Mouse (Mus musculus): ENCODE data around the gene AU022252. TPM values are rescaled to one million over a fixed set of nuclear protein-coding genes. Genes with fewer than 3 reads are reported as not detected.
A peak's percentile ranks its signal among the peaks of the same experiment; 100 is the strongest.

AU022252 gene
- polyA plus RNA-seq, 1 experiment from 2014 or later: 15.6 TPM

DNA sequence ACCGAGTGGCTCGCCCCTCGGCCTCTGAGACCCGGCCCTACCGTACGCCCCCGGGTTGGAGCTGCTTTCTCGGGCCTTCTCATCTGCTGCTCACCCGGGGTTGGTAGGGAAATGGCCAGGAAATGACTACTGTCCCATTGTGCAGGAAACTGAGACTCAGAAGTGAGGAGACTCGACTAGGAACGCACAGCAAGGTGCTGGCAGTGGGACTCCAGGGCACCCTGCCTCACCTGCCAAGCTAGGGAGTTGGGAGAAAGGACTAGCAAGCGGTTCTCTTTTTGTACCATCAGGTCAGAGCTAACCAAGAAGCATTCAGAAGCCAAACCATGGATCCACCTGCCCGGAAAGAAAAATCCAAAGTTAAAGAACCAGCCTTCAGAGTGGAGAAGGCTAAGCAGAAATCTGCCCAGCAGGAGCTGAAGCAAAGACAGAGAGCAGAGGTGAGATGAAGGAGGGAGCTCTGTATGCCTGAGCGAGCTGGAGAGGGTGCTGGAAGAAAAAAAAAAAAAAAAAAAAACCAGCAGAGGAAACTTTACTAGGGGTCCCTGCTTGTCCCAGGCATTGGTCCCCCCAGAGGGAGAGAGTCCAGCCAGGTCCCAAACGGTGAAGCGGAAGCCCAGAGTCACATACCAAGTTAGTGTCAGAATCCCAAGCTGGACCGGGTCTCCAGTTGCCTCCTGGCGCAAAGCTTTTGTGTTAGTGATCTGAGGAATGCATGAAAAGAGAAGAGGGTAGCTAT lies 36.8 kb downstream of the AU022252 start:
- ATAC-seq (ENCODE audit: low FRiP score, low TSS enrichment) (0 out of 2 replicates have a peak, but pooled peaks have one; percentile 5), DNase-seq (ENCODE audit: low spot score) (no peak)
- H3K4me2 ChIP-seq (replicated peaks; ENCODE audit: low read depth): peak overlapping the region; percentile 73
- H3K9ac ChIP-seq (ENCODE audit: low read length): peak overlapping the region; percentile 85
- peak overlapping the region; percentile 78 for H3K27ac ChIP-seq (replicated peaks)
- no peaks in the 10 kb centered on the region for H3K9me3 ChIP-seq (ENCODE audit: control insufficient read depth, low read length)
- 7% methylated on average over 18 of the region's 18 CpGs for WGBS
- no peak for TF ChIP-seq CTCF (IDR thresholded peaks at IDR 0.05; ENCODE audit: low read depth)
- no peaks in the 10 kb centered on the region for H3K27me3 ChIP-seq (ENCODE audit: control insufficient read depth, insufficient read depth, low read length)
- peaks cover 2% of the 10 kb centered on the region; the same call in 1 of the 2 replicates for H3K4me1 ChIP-seq (replicated peaks; ENCODE audit: control insufficient read depth, insufficient read depth)
- peak overlapping the region; percentile 82 for H3K4me3 ChIP-seq (ENCODE audit: low read depth, low read length)
- no peaks in the 10 kb centered on the region for H3K36me3 ChIP-seq (ENCODE audit: control insufficient read depth, insufficient read depth, low read length)

DNA sequence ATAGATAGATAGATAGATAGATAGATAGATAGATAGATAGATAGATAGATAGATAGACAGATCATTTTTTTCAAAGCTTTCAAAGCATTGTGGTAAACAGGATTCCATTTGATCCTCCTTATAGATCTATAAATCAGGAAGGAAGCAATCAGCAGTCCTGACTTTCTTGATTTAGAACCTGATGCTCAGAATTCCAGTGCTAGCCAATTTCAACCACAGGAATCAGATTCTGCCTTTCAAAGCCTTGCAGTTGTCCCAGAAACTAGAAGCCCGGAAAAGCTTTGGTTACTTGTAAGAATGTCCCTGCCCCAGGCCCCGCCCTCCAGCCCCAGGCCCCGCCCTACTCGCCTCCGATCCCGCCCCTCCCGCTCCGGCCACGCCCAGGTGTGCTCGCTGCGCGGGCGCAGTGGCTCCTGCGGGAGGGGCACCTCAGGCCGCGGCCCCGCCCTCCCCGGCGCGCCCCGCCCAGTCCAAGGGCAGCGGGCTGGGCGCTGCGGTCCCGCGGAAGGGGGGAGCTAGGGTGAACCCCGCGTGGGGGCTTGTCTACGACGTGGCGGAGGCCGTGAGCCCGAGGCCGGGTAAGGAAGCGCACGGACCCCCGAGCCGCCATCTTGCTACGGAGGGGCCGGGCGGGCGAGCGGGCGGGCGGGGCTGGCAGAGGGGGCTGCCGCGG lies 37.5 kb downstream of the AU022252 start, which contains the start of gene Svbp:
Gene Svbp (plus strand): TSS at position 398 of the 673 bp plus-strand sequence.
- DNase-seq (ENCODE audit: low spot score) (peak; percentile 98), ATAC-seq (ENCODE audit: low FRiP score, low TSS enrichment) (peak; percentile 98)
- no peak for TF ChIP-seq EP300 (optimal IDR thresholded peaks at IDR 0.05)
- TF ChIP-seq CTCF (IDR thresholded peaks at IDR 0.05; ENCODE audit: low read depth): no peak
- H3K27me3 ChIP-seq (ENCODE audit: control insufficient read depth, insufficient read depth, low read length): no peaks in the 10 kb centered on the region
- peak within 1 kb of the TSS; percentile 73 for H3K4me2 ChIP-seq (replicated peaks; ENCODE audit: low read depth)
- H3K27ac ChIP-seq (replicated peaks): peak within 1 kb of the TSS; percentile 78
- peak within 1 kb of the TSS; percentile 85 for H3K9ac ChIP-seq (ENCODE audit: low read length)
- H3K9me3 ChIP-seq (ENCODE audit: control insufficient read depth, low read length): no peaks in the 10 kb centered on the region
- peaks cover 2% of the 10 kb centered on the region; the same call in 1 of the 2 replicates for H3K4me1 ChIP-seq (replicated peaks; ENCODE audit: control insufficient read depth, insufficient read depth)
- 1% methylated on average over 34 of the region's 47 CpGs for WGBS
- peak within 1 kb of the TSS; percentile 82 for H3K4me3 ChIP-seq (ENCODE audit: low read depth, low read length)
- no peaks in the 10 kb centered on the region for H3K36me3 ChIP-seq (ENCODE audit: control insufficient read depth, insufficient read depth, low read length)

DNA sequence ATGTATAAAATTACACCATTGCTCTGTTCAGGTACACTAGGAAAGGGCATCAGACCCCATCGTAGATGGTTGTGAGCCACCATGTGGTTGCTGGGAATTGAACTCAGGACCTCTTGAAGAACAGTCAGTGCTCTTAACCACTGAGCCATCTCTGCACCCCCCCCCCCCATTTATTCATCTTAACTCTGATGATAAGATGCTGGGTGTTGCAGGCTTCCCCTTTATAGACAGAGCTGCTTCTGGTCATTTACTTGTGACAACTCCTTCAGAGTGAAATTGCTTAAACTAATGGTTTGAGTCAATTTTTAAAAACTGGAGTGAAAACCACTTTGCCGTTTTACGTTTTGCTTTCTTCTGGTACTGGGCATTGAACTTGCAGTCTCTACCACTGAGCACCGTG lies 39.8 kb downstream of the AU022252 start:
- Histone ChIP-seq H3K9ac (ENCODE audit: low read length) (no peak overlapping the region), H3K27me3 (ENCODE audit: control insufficient read depth, insufficient read depth, low read length) (no peaks in the 10 kb centered on the region), H3K4me3 (ENCODE audit: low read depth, low read length) (no peak overlapping the region), H3K27ac (replicated peaks) (no peak overlapping the region), H3K9me3 (ENCODE audit: control insufficient read depth, low read length) (no peaks in the 10 kb centered on the region), H3K36me3 (ENCODE audit: control insufficient read depth, insufficient read depth, low read length) (no peaks in the 10 kb centered on the region), H3K4me2 (replicated peaks; ENCODE audit: low read depth) (no peak overlapping the region), H3K4me1 (replicated peaks; ENCODE audit: control insufficient read depth, insufficient read depth) (peaks cover 2% of the 10 kb centered on the region; the same call in 1 of the 2 replicates)
- no peak for TF ChIP-seq CTCF (IDR thresholded peaks at IDR 0.05; ENCODE audit: low read depth)
- WGBS: 88% methylated on average over 4 of the region's 4 CpGs
- DNase-seq (ENCODE audit: low spot score): no peak
- ATAC-seq (ENCODE audit: low FRiP score, low TSS enrichment): no peak

DNA sequence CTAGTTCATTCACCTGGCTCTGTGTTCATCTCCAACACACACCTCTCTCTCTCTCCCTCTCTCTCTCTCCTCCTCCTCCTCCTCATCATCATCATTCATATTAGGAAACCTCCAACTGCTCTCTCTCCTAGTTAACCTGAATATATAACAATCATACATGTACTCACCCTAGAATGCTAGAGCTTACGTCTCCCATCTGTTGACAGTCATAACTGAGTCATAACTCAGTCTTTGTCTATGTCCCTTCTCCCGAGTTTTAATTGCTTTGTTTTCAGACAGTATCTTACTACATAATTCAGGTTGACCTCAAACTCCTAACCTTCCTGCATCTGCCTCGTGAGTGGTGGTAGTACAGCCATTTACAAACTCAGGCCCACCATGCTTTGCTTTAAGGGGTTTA lies 41.2 kb downstream of the AU022252 start:
- H3K36me3 ChIP-seq (ENCODE audit: control insufficient read depth, insufficient read depth, low read length): no peaks in the 10 kb centered on the region
- no peak overlapping the region for H3K4me3 ChIP-seq (ENCODE audit: low read depth, low read length)
- DNase-seq (ENCODE audit: low spot score): no peak
- H3K4me2 ChIP-seq (replicated peaks; ENCODE audit: low read depth): no peak overlapping the region
- no peaks in the 10 kb centered on the region for H3K27me3 ChIP-seq (ENCODE audit: control insufficient read depth, insufficient read depth, low read length)
- ATAC-seq (ENCODE audit: low FRiP score, low TSS enrichment): no peak
- H3K4me1 ChIP-seq (replicated peaks; ENCODE audit: control insufficient read depth, insufficient read depth): peaks cover 2% of the 10 kb centered on the region; the same call in 1 of the 2 replicates
- no peak overlapping the region for H3K27ac ChIP-seq (replicated peaks)
- WGBS: 49% methylated on average over 3 of the region's 3 CpGs
- no peaks in the 10 kb centered on the region for H3K9me3 ChIP-seq (ENCODE audit: control insufficient read depth, low read length)
- H3K9ac ChIP-seq (ENCODE audit: low read length): no peak overlapping the region
- TF ChIP-seq CTCF (IDR thresholded peaks at IDR 0.05; ENCODE audit: low read depth) (no peak), EP300 (optimal IDR thresholded peaks at IDR 0.05) (no peak)

DNA sequence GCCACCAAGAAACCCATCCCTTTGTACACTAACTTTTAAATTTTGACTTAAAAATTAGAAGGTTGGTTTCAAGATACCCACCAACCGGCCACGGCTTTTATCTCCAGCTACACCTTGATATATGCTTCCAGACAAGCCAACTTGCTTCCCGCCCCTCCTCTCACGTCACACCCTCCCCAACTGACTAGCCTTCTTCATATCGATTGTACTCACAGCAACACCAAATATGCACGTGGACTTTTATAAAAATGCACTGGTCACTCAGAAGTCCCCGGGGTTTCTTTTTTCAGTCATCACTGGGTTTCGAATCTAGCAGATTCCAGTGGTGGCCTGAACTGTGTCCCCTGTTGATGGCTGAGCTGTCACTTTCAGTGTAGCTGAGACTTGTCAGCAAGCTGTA lies 41.9 kb downstream of the AU022252 start:
- Histone ChIP-seq H3K9me3 (ENCODE audit: control insufficient read depth, low read length) (no peaks in the 10 kb centered on the region), H3K4me1 (replicated peaks; ENCODE audit: control insufficient read depth, insufficient read depth) (no peaks in the 10 kb centered on the region), H3K27me3 (ENCODE audit: control insufficient read depth, insufficient read depth, low read length) (no peaks in the 10 kb centered on the region), H3K36me3 (ENCODE audit: control insufficient read depth, insufficient read depth, low read length) (no peaks in the 10 kb centered on the region), H3K4me3 (ENCODE audit: low read depth, low read length) (no peak overlapping the region), H3K4me2 (replicated peaks; ENCODE audit: low read depth) (no peak overlapping the region), H3K27ac (replicated peaks) (no peak overlapping the region), H3K9ac (ENCODE audit: low read length) (no peak overlapping the region)
- DNase-seq (ENCODE audit: low spot score) (no peak), ATAC-seq (ENCODE audit: low FRiP score, low TSS enrichment) (no peak)
- no peak for TF ChIP-seq CTCF (IDR thresholded peaks at IDR 0.05; ENCODE audit: low read depth)
- TF ChIP-seq EP300 (optimal IDR thresholded peaks at IDR 0.05): no peak
- WGBS: 69% methylated on average over 8 of the region's 8 CpGs

DNA sequence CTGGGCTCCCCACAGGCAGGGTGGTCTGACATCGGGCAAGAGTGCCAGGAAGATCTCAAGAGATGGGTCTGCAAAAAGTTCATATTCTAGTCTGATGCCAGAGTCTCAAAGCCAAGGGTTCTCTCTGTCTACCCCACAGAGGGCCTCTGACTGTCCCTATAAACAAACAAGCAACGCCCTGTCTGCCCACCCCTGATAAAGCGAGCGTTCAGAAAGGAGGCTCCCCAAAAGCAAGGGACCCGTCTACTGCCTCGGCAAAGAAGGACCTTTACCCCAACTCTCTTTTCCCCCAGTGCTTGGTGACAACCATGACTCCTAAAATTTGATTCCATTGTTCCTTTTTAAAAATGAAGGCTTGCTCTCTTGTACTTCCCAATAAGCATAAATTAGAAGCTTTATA lies 42.6 kb downstream of the AU022252 start, which contains the start of gene Ermap:
Gene Ermap (minus strand): TSS at position 148 of the 400 bp plus-strand sequence.
- no peak for TF ChIP-seq CTCF (IDR thresholded peaks at IDR 0.05; ENCODE audit: low read depth)
- no peak for TF ChIP-seq EP300 (optimal IDR thresholded peaks at IDR 0.05)
- Histone ChIP-seq H3K4me1 (replicated peaks; ENCODE audit: control insufficient read depth, insufficient read depth) (no peaks in the 10 kb centered on the region), H3K9ac (ENCODE audit: low read length) (no peak within 1 kb of the TSS), H3K27ac (replicated peaks) (no peak within 1 kb of the TSS), H3K4me2 (replicated peaks; ENCODE audit: low read depth) (no peak within 1 kb of the TSS), H3K36me3 (ENCODE audit: control insufficient read depth, insufficient read depth, low read length) (no peaks in the 10 kb centered on the region), H3K27me3 (ENCODE audit: control insufficient read depth, insufficient read depth, low read length) (no peaks in the 10 kb centered on the region), H3K9me3 (ENCODE audit: control insufficient read depth, low read length) (no peaks in the 10 kb centered on the region), H3K4me3 (ENCODE audit: low read depth, low read length) (no peak within 1 kb of the TSS)
- ATAC-seq (ENCODE audit: low FRiP score, low TSS enrichment) (no peak), DNase-seq (ENCODE audit: low spot score) (no peak)
- WGBS: 54% methylated on average over 6 of the region's 6 CpGs
